In genomic region chr13:45961871-45962630, GRCm38 (mm10) we compare ENCODE assay signal across 8 mouse cellular contexts. TPM values are rescaled to one million over a fixed set of nuclear protein-coding genes. Genes with fewer than 3 reads are reported as not detected.
DNase-seq lines count a peak whose midpoint lies in the region; ATAC-seq and TF ChIP-seq lines count a peak whose summit lies in the region.

No protein-coding gene starts in this region.

- H3K27me3 ChIP-seq in lung, postnatal 0 days (replicated peaks; ENCODE audit: insufficient read depth, low read length) = no peaks in the 10 kb centered on the region
- H3K27me3 ChIP-seq in forebrain, embryonic 15.5 days = no peaks in the 10 kb centered on the region
- no peaks in the 10 kb centered on the region for H3K27me3 ChIP-seq in liver, embryonic 13.5 days
- no peaks in the 10 kb centered on the region for H3K27me3 ChIP-seq in stomach, embryonic 14.5 days (ENCODE audit: control insufficient read depth, insufficient read depth, low read length)

- TF ChIP-seq EP300 in lung, postnatal 0 days (IDR thresholded peaks at IDR 0.05) = no peak

- 33% methylated on average over 9 of the region's 9 CpGs for WGBS in lung, postnatal 0 days
- 5% methylated on average over 9 of the region's 9 CpGs for WGBS in forebrain, embryonic 15.5 days
- 45% methylated on average over 9 of the region's 9 CpGs for WGBS in liver, embryonic 13.5 days (ENCODE audit: insufficient replicate concordance)
- WGBS in stomach, embryonic 14.5 days = 29% methylated on average over 9 of the region's 9 CpGs

- peak; percentile 13 for DNase-seq in adrenal gland, postnatal 14 days
- DNase-seq in adrenal gland, postnatal 4 days (ENCODE audit: low spot score in 2 of 2) = no peak
- peak; percentile 45 for DNase-seq in lung, postnatal 0 days (ENCODE audit: low spot score)
- DNase-seq in lung, adult 18-20 months = no peak
- DNase-seq in liver, embryonic 13.5 days = no peak
- no peak for DNase-seq in urinary bladder, postnatal 25 days (ENCODE audit: low spot score)

- H3K4me3 ChIP-seq in lung, postnatal 0 days (ENCODE audit: low read depth, low read length) = peak overlapping the region; percentile 98; the same call in 1 of the 2 replicates
- H3K4me3 ChIP-seq in forebrain, embryonic 15.5 days = peak overlapping the region; percentile 71
- peak overlapping the region; percentile 84; the same call in 1 of the 2 replicates for H3K4me3 ChIP-seq in liver, embryonic 13.5 days (replicated peaks)
- no peak overlapping the region; the same call in 1 of the 2 replicates for H3K4me3 ChIP-seq in stomach, embryonic 14.5 days (ENCODE audit: low read depth, low read length)

- peak overlapping the region; percentile 85 for H3K4me2 ChIP-seq in lung, postnatal 0 days (replicated peaks; ENCODE audit: low read depth, low read length)
- H3K4me2 ChIP-seq in forebrain, embryonic 15.5 days (replicated peaks) = peak overlapping the region; percentile 77
- peak overlapping the region; percentile 99 for H3K4me2 ChIP-seq in liver, embryonic 13.5 days
- peak overlapping the region; percentile 88; the same call in 1 of the 2 replicates for H3K4me2 ChIP-seq in stomach, embryonic 14.5 days (replicated peaks; ENCODE audit: low read depth, low read length)

- ATAC-seq in lung, postnatal 0 days = no peak
- ATAC-seq in forebrain, embryonic 15.5 days (replicated peaks) = no peak
- ATAC-seq in liver, embryonic 13.5 days (ENCODE audit: low read depth) = no peak
- ATAC-seq in stomach, embryonic 14.5 days (ENCODE audit: insufficient number of reproducible peaks, insufficient read depth, low FRiP score, low read depth) = no peak

- peak overlapping the region; percentile 98; the same call in 1 of the 2 replicates for H3K9ac ChIP-seq in lung, postnatal 0 days (replicated peaks; ENCODE audit: low read depth)
- peak overlapping the region; percentile 88 for H3K9ac ChIP-seq in forebrain, embryonic 15.5 days (replicated peaks)
- 0 out of 2 replicates have a peak overlapping the region, but pooled peaks have one; percentile 27 for H3K9ac ChIP-seq in liver, embryonic 13.5 days
- H3K9ac ChIP-seq in stomach, embryonic 14.5 days (replicated peaks; ENCODE audit: low read depth, low read length) = no peak overlapping the region

- no peaks in the 10 kb centered on the region for H3K9me3 ChIP-seq in lung, postnatal 0 days (ENCODE audit: low read length)
- H3K9me3 ChIP-seq in forebrain, embryonic 15.5 days = no peaks in the 10 kb centered on the region
- H3K9me3 ChIP-seq in liver, embryonic 13.5 days (replicated peaks) = no peaks in the 10 kb centered on the region
- no peaks in the 10 kb centered on the region for H3K9me3 ChIP-seq in stomach, embryonic 14.5 days (ENCODE audit: control insufficient read depth, low read depth, low read length)

- H3K36me3 ChIP-seq in lung, postnatal 0 days (ENCODE audit: insufficient read depth, low read length) = no peaks in the 10 kb centered on the region
- no peaks in the 10 kb centered on the region for H3K36me3 ChIP-seq in forebrain, embryonic 15.5 days
- H3K36me3 ChIP-seq in liver, embryonic 13.5 days = no peaks in the 10 kb centered on the region
- H3K36me3 ChIP-seq in stomach, embryonic 14.5 days (ENCODE audit: control insufficient read depth, insufficient read depth, low read length) = no peaks in the 10 kb centered on the region

- peak; percentile 43 for TF ChIP-seq CTCF in lung, postnatal 0 days (IDR thresholded peaks at IDR 0.05)

- H3K4me1 ChIP-seq in lung, postnatal 0 days (ENCODE audit: insufficient read depth, low read depth, low read length) = peaks cover 13% of the 10 kb centered on the region; the same call in 1 of the 2 replicates
- peaks cover 50% of the 10 kb centered on the region for H3K4me1 ChIP-seq in forebrain, embryonic 15.5 days
- peaks cover 32% of the 10 kb centered on the region for H3K4me1 ChIP-seq in liver, embryonic 13.5 days (replicated peaks)
- peaks cover 23% of the 10 kb centered on the region; the same call in 1 of the 2 replicates for H3K4me1 ChIP-seq in stomach, embryonic 14.5 days (ENCODE audit: control insufficient read depth, insufficient read depth, low read length)

- H3K27ac ChIP-seq in lung, postnatal 0 days (ENCODE audit: low read length) = peak overlapping the region; percentile 99
- peak overlapping the region; percentile 97 for H3K27ac ChIP-seq in forebrain, embryonic 15.5 days (replicated peaks)
- H3K27ac ChIP-seq in liver, embryonic 13.5 days = no peak overlapping the region
- H3K27ac ChIP-seq in stomach, embryonic 14.5 days (ENCODE audit: low read length) = no peak overlapping the region

RNA-seq across cellular contexts. Expression of gene Atxn1, which starts 2.8 kb away (rescaled TPM):
- 32.4 and 34.6 TPM in 2 replicates for total RNA-seq in adrenal gland, postnatal 14 days (2021)
- 10 to 100 TPM; 47.6 to 49.1 TPM for total RNA-seq in adrenal gland, postnatal 4 days (2021)
- 11.9 and 14.7 TPM in 2 replicates for polyA plus RNA-seq in lung, postnatal 0 days (2015; fragmentation: Nextera tagmentation; extraction: Ambion mirVana)
- polyA plus RNA-seq in forebrain, embryonic 15.5 days (2015; fragmentation: Nextera tagmentation; extraction: Ambion mirVana) = 11.6 and 12.8 TPM in 2 replicates
- polyA plus RNA-seq in liver, embryonic 13.5 days (2015; fragmentation: Nextera tagmentation; extraction: Ambion mirVana) = 1.5 and 1.8 TPM in 2 replicates
- 6.5 and 11.2 TPM in 2 replicates for polyA plus RNA-seq in stomach, embryonic 14.5 days (2014; fragmentation: Nextera tagmentation; extraction: Ambion mirVana)

Comparison
In these comparisons a context has a peak if more than half of its experiments do, and no peak if none do; other contexts are left out.
1. DNase-seq: peak in adrenal gland, postnatal 14 days (single experiment) and lung, postnatal 0 days (single experiment); none in adrenal gland, postnatal 4 days (0 of 2), lung, adult 18-20 months (0 of 2), liver, embryonic 13.5 days (single experiment) and urinary bladder, postnatal 25 days (single experiment).
2. H3K27ac ChIP-seq: peak in lung, postnatal 0 days (single experiment) and forebrain, embryonic 15.5 days (single experiment); none in liver, embryonic 13.5 days (single experiment) and stomach, embryonic 14.5 days (single experiment).
3. Peak in every context shown above with its lines, with median percentiles within 50 percentile points of each other: H3K4me2 ChIP-seq.